Mouse (Mus musculus) left cerebral cortex, adult 18-20 months (tissue): Measurements from ENCODE around the gene 4933436I01Rik. TPM values are rescaled to one million over a fixed set of nuclear protein-coding genes. Genes with fewer than 3 reads are reported as not detected.

Source experiments
- DNase-seq, 2 experiments: peaks; one replicate each; pipeline ENCODE4 v3.0.0; 2021 to 2022; ENCODE audit warnings: low spot score in 2 of 2, mixed read lengths in 1 of 2
- long read RNA-seq, 2 experiments: library from polyadenylated mRNA; stranded (forward); transcript quantifications; one replicate each; pipeline ENCODE4 v2.0.0; 2021
- total RNA-seq, 2 experiments: library from RNA; stranded (reverse); gene quantifications; 2 replicates each; pipeline ENCODE4 v1.2.3; 2021

Gene 4933436I01Rik
- not detected for total RNA-seq
- long read RNA-seq, experiment 1: 0 reads
- long read RNA-seq, experiment 2: 0 reads

DNA sequence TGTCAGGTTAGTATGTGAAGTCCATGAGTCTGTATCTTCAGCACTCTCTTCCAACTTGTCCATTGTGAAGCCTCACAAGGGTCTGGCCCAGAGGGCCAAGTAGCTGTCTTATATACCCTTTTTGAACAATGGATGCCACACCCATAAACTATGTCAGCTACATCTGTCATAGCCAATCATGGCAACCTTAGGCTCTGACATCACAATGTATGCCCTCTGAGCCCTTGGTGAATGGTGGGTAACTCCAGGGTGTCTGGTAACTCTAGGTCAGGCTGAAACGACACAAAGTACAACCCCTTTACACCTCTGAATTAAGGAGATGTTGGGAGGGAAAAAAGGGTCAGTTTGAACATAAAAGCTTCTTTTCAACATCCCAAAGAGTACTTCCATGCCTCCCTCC lies at the start of gene 4933436I01Rik:
Gene 4933436I01Rik (minus strand): TSS at position 101 of the 400 bp plus-strand sequence.
- DNase-seq: no peak

DNA sequence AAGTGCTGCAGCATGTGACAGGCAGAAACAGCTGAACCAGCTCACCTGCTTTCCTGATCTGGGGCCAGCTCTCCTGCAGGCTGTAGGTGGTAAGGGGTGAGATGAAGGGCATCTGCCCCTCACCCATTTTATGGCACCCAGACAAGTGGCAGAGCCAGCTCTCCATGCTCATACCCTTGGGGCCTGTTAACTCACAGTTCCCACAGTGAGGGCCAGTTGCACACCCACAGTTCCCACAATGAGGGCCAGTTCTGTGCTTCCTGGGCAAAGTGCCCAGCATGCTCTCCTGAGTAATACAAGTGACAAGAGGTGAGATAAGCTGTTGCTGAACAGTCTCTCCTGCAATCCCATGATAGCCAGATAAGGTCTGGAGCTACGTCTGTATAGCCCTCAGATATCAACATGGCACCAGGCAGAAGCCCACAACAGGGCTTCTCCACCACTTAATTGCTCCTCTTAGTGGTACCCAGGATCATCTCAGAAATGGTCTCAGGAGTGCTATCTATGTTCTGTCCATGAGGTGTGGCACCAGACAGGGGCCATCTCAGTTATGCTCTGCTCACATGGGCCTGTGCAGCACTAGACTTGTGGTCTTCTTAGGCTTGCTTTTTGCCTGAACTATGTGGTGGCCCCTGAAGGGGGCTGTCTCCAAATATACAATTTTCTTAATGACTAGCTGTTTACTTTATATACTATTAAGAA lies 3.7 kb upstream of the 4933436I01Rik start:
- DNase-seq: no peak

DNA sequence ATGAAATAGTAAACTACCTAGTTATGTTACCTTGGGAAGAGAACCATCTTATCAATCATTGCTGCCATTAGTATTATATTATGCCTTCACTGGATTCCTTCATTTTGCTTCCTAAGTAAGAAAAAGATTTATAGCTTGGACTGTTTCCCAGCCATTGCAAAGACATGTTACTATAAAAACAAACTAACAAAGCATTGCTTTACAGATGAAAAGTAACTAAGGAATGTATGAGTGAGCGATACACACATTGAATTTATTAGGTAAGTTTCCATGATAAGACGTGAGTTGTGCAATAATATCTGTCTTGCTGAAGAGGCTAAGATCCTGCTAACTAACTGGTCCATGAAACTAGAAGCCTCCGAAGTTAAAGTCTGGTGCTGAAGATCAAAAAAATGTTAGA lies 37.8 kb downstream of the 4933436I01Rik start:
- DNase-seq: no peak

Other genes with a start within 250 kb of the 4933436I01Rik start
- gene Gm1140, start 227.9 kb downstream of the 4933436I01Rik start, total RNA-seq: not detected
- gene Gm14692, start 225.8 kb downstream of the 4933436I01Rik start, total RNA-seq: not detected